Mouse (Mus musculus): ENCODE results near the gene Arpc3. TPM values are rescaled to one million over a fixed set of nuclear protein-coding genes. Genes with fewer than 3 reads are reported as not detected.
"Not testable (repeated sequence)": the region's sequence is repeated elsewhere in the genome, so short reads cannot be mapped to it uniquely, and the experiment has no call there.

Arpc3 gene
- polyA plus RNA-seq, 1 experiment from 2014 or later, result 103 TPM

DNA sequence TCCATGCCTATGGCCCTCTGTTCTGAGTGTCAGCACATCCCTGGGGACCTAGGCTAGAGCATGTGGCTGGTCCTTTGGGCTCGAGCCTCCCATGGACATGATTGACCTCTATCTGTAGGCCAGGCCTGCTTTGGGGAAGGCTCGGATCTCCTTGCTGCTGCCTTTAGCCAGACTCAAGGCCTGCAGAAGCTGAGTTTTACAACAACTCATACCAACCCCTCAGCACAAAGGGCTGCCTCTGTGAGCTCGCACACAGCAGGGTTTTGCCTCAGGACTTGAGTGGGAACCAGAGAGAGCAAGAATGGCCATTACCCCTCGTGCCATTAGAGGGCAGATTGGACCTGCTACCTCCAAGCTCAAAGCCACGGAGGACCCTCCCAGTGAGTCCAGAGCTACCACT is 57.2 kb downstream of the Arpc3 start:
- 70% methylated on average over 5 of the region's 5 CpGs for WGBS (ENCODE audit: insufficient replicate concordance)
- no peak overlapping the region for H3K27ac ChIP-seq
- H3K9ac ChIP-seq, result no peak overlapping the region
- peaks cover 61% of the 10 kb centered on the region for H3K36me3 ChIP-seq
- no peaks in the 10 kb centered on the region for H3K9me3 ChIP-seq (replicated peaks)
- H3K4me1 ChIP-seq, result no peaks in the 10 kb centered on the region
- no peak overlapping the region for H3K4me2 ChIP-seq
- no peak overlapping the region for H3K4me3 ChIP-seq
- no peaks in the 10 kb centered on the region for H3K27me3 ChIP-seq (replicated peaks)
- no peak for ATAC-seq

DNA sequence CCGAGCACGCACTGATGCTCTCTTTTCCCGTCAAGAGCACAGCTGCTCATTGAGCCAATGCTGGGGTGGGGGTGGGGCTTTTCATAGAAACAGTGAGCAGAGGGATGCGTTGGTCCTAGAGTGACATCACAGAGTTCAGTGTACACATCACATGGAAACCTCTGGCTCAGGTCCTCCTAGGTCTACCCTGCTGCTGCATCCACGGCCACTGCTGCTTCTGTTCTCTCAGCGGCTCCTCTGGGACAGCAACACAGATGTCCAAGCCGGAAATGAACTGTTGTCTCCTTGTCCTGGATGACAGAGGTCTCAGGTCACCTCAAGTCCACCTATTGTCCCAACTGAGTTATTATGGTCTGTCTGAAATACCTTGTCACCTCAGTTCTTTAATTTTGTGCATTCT is 58.3 kb downstream of the Arpc3 start:
- WGBS (ENCODE audit: insufficient replicate concordance), result 69% methylated on average over 7 of the region's 7 CpGs
- no peak overlapping the region for H3K9ac ChIP-seq
- H3K27me3 ChIP-seq (replicated peaks), result no peaks in the 10 kb centered on the region
- no peak for ATAC-seq
- peaks cover 61% of the 10 kb centered on the region for H3K36me3 ChIP-seq
- no peaks in the 10 kb centered on the region for H3K9me3 ChIP-seq (replicated peaks)
- no peak overlapping the region for H3K4me2 ChIP-seq
- no peaks in the 10 kb centered on the region for H3K4me1 ChIP-seq
- no peak overlapping the region for H3K27ac ChIP-seq
- no peak overlapping the region for H3K4me3 ChIP-seq

DNA sequence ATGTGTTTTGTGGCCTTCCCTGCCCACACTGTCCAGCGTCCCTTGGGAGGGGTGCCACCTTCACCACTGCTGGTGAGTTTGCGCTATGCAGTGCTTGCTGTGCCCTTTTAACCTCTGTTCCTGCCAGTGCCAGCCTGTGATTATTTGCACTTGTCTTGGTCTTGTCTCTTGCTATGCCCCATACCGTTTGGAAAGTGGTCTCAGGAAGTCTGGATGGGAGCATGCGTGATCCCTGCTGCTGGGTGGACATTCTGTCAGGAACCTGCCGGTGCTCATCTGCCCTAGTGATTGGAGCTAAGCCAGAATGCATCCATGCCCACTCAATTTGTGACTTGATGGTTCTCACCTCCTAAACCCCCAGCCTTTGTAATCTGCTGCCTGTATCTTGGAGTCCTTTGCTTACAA is 59.2 kb downstream of the Arpc3 start:
- H3K4me3 ChIP-seq, result no peak overlapping the region
- WGBS (ENCODE audit: insufficient replicate concordance), result 66% methylated on average over 5 of the region's 5 CpGs
- no peaks in the 10 kb centered on the region for H3K27me3 ChIP-seq (replicated peaks)
- H3K4me2 ChIP-seq, result no peak overlapping the region
- H3K27ac ChIP-seq, result no peak overlapping the region
- ATAC-seq, result no peak
- H3K9ac ChIP-seq, result no peak overlapping the region
- no peaks in the 10 kb centered on the region for H3K9me3 ChIP-seq (replicated peaks)
- peaks cover 61% of the 10 kb centered on the region for H3K36me3 ChIP-seq
- no peaks in the 10 kb centered on the region for H3K4me1 ChIP-seq

DNA sequence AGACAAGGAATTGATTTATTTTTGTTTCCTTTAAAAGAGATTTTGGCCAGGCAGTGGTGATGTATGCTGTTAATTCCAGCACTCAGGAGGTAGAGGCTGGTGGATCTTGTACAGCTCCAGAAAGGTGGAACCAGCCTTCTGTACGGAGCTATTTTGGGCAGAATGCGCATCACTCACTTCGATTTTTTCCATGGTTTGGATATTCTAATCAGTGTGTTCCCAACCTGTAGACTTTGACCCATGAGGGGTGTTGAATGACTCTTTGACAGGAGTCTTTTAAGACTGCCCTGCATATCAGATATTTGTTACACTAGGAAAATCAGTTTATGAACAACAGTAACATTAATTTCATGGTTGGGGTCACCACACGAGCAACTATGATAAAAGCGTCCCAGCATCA is 59.6 kb downstream of the Arpc3 start:
- Histone ChIP-seq H3K4me3 (no peak overlapping the region), H3K9me3 (replicated peaks) (no peaks in the 10 kb centered on the region), H3K27ac (no peak overlapping the region), H3K4me1 (no peaks in the 10 kb centered on the region), H3K9ac (no peak overlapping the region), H3K4me2 (no peak overlapping the region), H3K27me3 (replicated peaks) (no peaks in the 10 kb centered on the region), H3K36me3 (peaks cover 61% of the 10 kb centered on the region)
- WGBS (ENCODE audit: insufficient replicate concordance), result 80% methylated on average over 5 of the region's 5 CpGs
- ATAC-seq, result no peak

DNA sequence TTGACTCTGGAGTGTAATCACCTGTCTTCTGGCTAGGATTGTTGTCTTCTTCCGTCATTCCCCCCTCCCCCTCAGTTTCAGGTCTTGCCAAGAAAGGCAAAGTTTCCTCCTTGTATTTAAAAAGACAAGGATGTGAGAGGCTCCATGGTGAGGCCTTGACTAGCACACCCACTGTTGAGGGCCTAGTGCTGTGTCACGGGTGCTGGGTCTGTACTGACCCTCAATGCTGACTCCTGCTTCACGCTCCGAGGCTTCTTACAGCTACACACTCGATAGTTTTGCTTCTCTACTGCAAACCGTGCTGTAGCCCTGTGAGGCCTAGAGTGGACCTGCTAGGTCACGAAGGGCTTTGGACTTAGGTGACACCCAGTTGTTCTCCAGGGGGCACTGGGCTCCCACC is 60.5 kb downstream of the Arpc3 start:
- Histone ChIP-seq H3K27ac (no peak overlapping the region), H3K4me2 (no peak overlapping the region), H3K9me3 (replicated peaks) (no peaks in the 10 kb centered on the region), H3K4me3 (no peak overlapping the region), H3K9ac (no peak overlapping the region), H3K4me1 (no peaks in the 10 kb centered on the region), H3K36me3 (peaks cover 61% of the 10 kb centered on the region), H3K27me3 (replicated peaks) (no peaks in the 10 kb centered on the region)
- 74% methylated on average over 7 of the region's 7 CpGs for WGBS (ENCODE audit: insufficient replicate concordance)
- no peak for ATAC-seq

DNA sequence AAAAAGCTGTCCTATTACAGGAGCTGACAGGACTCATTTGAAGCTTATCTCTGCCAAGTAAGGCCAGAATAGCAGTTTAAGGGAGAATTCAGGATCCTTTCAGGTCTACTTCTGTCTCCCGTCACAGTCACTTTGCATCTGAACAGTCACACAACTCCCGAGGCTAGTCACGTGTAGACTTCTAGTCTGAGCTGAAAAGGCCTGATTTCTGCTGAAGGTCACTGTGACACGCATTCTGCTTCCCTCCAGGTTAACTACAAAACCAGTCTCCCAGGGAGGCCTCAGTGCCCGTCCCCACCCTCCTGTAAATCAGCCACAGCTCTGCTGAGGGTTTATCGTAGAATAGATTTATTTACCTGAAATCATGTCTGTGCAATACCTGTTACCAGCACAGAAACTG is 61.5 kb downstream of the Arpc3 start:
- no peaks in the 10 kb centered on the region for H3K27me3 ChIP-seq (replicated peaks)
- H3K9me3 ChIP-seq (replicated peaks), result no peaks in the 10 kb centered on the region
- H3K4me3 ChIP-seq, result no peak overlapping the region
- 75% methylated on average over 6 of the region's 6 CpGs for WGBS (ENCODE audit: insufficient replicate concordance)
- no peak for ATAC-seq
- peaks cover 69% of the 10 kb centered on the region for H3K36me3 ChIP-seq
- no peak overlapping the region for H3K9ac ChIP-seq
- H3K27ac ChIP-seq, result no peak overlapping the region
- H3K4me1 ChIP-seq, result no peaks in the 10 kb centered on the region
- no peak overlapping the region for H3K4me2 ChIP-seq

DNA sequence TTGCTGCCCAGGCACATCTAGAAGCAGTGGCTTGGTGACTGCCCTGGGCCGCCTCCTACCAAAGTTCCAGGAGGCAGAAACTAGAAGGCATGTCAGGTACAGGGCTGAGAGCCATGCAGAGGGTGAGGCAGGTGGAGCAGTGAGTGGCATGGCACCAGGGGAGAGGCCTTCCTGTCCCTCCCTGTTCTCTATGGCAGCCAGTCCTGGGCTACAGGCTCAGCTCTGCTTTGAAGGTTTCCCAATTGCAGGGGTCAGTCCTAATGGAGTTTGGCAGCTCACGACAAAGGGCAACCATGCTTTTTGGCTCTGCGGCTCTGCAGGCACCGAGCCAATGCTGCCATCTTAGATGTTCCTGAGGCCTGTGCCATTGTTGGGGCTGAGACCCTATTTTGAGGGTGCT is 62.8 kb downstream of the Arpc3 start:
- no peak overlapping the region for H3K4me3 ChIP-seq
- no peak overlapping the region for H3K9ac ChIP-seq
- WGBS (ENCODE audit: insufficient replicate concordance), result 88% methylated on average over 4 of the region's 4 CpGs
- ATAC-seq, result no peak
- no peaks in the 10 kb centered on the region for H3K27me3 ChIP-seq (replicated peaks)
- no peak overlapping the region for H3K4me2 ChIP-seq
- no peaks in the 10 kb centered on the region for H3K4me1 ChIP-seq
- H3K36me3 ChIP-seq, result peaks cover 79% of the 10 kb centered on the region
- no peaks in the 10 kb centered on the region for H3K9me3 ChIP-seq (replicated peaks)
- H3K27ac ChIP-seq, result no peak overlapping the region

DNA sequence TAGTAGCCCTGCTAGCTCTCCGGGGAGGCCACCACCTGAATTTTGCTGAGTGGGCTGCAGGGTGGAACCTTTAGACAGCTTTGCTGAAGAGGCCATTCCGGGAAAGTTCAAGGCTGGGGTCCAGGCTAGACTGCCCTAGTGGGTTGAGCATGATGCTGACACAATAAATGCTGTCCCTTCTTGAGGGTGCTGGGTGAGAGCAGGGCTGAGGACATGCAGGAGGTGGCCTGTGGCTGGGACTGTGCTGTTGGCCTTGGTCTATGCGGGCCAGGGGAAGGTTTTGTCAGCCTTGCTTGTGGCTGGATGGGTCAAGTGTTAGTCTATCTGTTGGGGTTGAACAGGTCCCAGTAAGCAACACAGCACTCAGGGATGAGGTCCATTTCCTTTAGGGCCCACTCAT is 63.2 kb downstream of the Arpc3 start:
- no peak overlapping the region for H3K27ac ChIP-seq
- H3K4me3 ChIP-seq, result no peak overlapping the region
- no peaks in the 10 kb centered on the region for H3K27me3 ChIP-seq (replicated peaks)
- no peak overlapping the region for H3K4me2 ChIP-seq
- H3K9me3 ChIP-seq (replicated peaks), result no peaks in the 10 kb centered on the region
- no peak for ATAC-seq
- H3K4me1 ChIP-seq, result no peaks in the 10 kb centered on the region
- peaks cover 84% of the 10 kb centered on the region for H3K36me3 ChIP-seq
- no peak overlapping the region for H3K9ac ChIP-seq
- WGBS (ENCODE audit: insufficient replicate concordance), result 82% methylated on average over 3 of the region's 3 CpGs

DNA sequence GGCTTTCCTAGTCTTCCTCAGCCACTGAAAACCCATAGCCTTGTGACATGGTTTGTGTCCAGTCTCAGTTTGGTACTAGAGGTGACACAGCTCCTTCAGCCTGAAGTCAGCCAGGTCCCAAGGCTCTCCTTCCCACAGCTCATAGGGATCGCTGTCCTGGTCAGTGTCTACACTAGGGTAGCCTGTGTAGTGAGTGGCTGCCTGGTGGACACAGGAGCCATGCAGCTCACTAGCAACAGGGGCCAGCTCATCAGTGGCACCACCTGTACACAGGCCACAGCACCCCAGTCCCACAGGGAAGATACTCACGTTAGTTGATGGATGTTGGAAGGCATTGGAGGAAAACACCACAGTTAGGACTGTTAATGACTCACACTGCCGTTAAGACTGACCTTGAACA is 63.9 kb downstream of the Arpc3 start:
- Histone ChIP-seq H3K27me3 (replicated peaks) (no peaks in the 10 kb centered on the region), H3K4me1 (no peaks in the 10 kb centered on the region), H3K9me3 (replicated peaks) (no peaks in the 10 kb centered on the region), H3K36me3 (peaks cover 91% of the 10 kb centered on the region), H3K4me3 (no peak overlapping the region), H3K4me2 (no peak overlapping the region), H3K9ac (no peak overlapping the region), H3K27ac (no peak overlapping the region)
- 84% methylated on average over 3 of the region's 3 CpGs for WGBS (ENCODE audit: insufficient replicate concordance)
- peak; percentile 42; the same call in 1 of the 2 replicates for ATAC-seq

DNA sequence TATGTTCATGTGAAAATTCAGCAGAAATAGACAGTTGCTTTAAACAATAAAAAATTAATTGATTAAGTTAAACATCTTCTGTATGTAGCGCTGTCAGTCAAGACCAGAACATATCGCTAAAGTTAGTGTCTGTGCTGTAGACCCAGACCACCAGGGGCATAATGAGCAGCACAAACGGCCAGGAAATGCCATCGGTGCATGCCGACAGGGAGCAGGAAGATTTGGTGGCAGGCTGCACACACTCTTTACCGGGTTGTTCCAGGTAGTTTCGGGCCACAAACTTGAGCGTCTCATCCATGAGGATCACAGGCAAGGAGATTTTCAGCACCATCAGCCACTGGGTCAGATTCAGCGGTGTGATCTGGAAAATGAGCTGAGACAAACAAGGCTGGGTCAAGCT is 65.4 kb downstream of the Arpc3 start:
- H3K4me1 ChIP-seq; H3K9me3 ChIP-seq (replicated peaks); ATAC-seq; H3K9ac ChIP-seq; H3K27ac ChIP-seq; H3K27me3 ChIP-seq (replicated peaks); H3K4me2 ChIP-seq; H3K4me3 ChIP-seq: not testable (repeated sequence)
- WGBS (ENCODE audit: insufficient replicate concordance), result 83% methylated on average over 9 of the region's 9 CpGs
- peaks cover 100% of the 10 kb centered on the region for H3K36me3 ChIP-seq

DNA sequence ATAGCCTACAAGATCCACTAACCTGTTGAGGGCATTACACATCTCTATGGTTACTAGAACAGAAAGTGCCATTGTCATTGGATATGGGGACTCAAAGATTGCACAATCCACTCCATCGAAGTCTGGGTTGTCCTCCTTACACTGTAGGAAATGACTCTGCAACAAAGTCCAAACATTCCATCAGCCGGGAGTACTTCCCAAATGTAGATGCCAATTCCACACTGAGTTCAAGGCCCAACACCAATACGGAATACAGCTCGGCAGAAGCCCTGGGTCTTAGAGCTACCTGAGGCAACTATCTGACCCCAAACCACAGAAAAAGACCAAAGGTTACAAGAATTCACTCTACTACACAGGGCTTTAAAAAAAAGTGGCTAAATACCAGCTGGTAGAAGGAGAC is 66.4 kb downstream of the Arpc3 start:
- Histone ChIP-seq H3K36me3 (peaks cover 100% of the 10 kb centered on the region), H3K27ac (no peak overlapping the region), H3K4me2 (no peak overlapping the region), H3K4me3 (no peak overlapping the region), H3K9me3 (replicated peaks) (no peaks in the 10 kb centered on the region), H3K4me1 (no peaks in the 10 kb centered on the region), H3K27me3 (replicated peaks) (no peaks in the 10 kb centered on the region), H3K9ac (no peak overlapping the region)
- WGBS (ENCODE audit: insufficient replicate concordance), result 79% methylated on average over 4 of the region's 4 CpGs
- no peak for ATAC-seq

DNA sequence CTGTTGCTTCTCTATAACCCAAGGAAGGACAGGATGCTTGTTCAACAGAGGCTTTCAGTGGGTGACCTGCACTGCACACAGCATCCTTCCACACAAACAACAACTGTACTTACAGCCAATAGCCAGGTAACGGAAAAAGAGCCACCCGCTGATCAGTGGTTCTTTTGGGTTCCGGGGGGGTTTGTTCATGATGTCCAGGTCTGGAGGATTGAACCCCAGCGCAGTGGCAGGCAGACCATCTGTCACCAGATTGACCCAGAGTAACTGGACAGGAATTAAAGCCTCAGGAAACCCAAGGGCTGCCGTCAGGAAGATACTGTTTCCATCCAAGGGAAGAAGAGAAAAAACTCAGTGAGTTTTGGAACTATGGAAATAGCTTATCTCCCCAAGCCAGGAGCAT is 67.7 kb downstream of the Arpc3 start:
- no peak for ATAC-seq
- H3K9ac ChIP-seq, result no peak overlapping the region
- no peaks in the 10 kb centered on the region for H3K4me1 ChIP-seq
- 92% methylated on average over 5 of the region's 5 CpGs for WGBS (ENCODE audit: insufficient replicate concordance)
- no peak overlapping the region for H3K4me3 ChIP-seq
- no peak overlapping the region for H3K27ac ChIP-seq
- H3K4me2 ChIP-seq, result no peak overlapping the region
- H3K36me3 ChIP-seq, result peaks cover 100% of the 10 kb centered on the region
- no peaks in the 10 kb centered on the region for H3K9me3 ChIP-seq (replicated peaks)
- no peaks in the 10 kb centered on the region for H3K27me3 ChIP-seq (replicated peaks)

DNA sequence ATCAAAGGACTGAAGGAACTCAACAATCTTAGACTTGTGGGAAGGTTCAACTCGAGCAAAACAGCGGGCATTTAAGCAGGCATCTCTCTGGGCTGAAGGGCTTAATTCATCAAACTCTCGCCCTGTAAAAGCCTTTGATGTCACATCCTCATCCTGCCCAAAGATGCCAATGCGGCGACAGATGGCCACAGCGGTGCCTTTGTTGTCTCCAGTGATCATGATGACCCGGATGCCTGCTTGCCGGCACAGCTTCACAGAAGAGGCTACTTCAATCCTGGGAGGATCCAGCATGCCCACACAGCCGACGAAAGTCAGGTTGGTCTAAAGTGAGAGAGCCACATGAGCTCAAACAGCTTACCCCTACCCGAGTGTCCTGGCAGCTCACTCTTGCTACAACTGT is 69.0 kb downstream of the Arpc3 start:
- H3K27me3 ChIP-seq (replicated peaks), result no peaks in the 10 kb centered on the region
- H3K27ac ChIP-seq, result no peak overlapping the region
- no peaks in the 10 kb centered on the region for H3K9me3 ChIP-seq (replicated peaks)
- H3K36me3 ChIP-seq, result peaks cover 100% of the 10 kb centered on the region
- H3K9ac ChIP-seq, result no peak overlapping the region
- no peaks in the 10 kb centered on the region for H3K4me1 ChIP-seq
- H3K4me3 ChIP-seq, result no peak overlapping the region
- WGBS (ENCODE audit: insufficient replicate concordance), result 85% methylated on average over 11 of the region's 11 CpGs
- H3K4me2 ChIP-seq, result no peak overlapping the region
- no peak for ATAC-seq
